In the genomic region with DNA sequence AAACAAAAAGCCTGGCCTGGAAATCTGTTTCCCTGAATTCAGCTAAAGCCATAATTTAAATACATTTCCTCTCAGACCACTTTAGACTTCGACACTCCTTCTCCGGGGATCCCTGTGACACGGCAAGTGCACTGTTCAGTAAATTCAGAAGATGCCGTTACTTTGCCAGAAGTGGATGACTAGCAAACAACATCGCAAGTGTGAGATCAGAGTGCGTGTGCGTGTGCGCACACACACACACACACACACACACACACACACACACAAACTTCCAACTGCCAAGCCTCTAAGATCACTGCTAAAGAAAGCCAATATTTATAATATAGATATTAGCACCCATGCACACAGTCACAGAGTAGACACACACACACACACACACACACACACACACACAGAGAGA, we compare ENCODE assay signal across 11 mouse cellular contexts. TPM values are rescaled to one million over a fixed set of nuclear protein-coding genes. Genes with fewer than 3 reads are reported as not detected.
DNase-seq lines count a peak whose midpoint lies in the region; ATAC-seq and TF ChIP-seq lines count a peak whose summit lies in the region.
"Had no signal": no experiment of that assay in that cellular context is flagged by ENCODE, and none has a peak within 500 bp of the region (broad histone marks: within the 10 kb centered on the region; RNA-seq: fewer than 3 reads in every experiment).

No protein-coding gene starts in this region.

- intact Hi-C loops in heart, postnatal 25 days (cut with DNase I): no loop called here

- H3K4me3 ChIP-seq in heart, embryonic 13.5 days: peak overlapping the region; percentile 34; the same call in 1 of the 2 replicates
- H3K4me3 ChIP-seq in thymus, adult 2 months (ENCODE audit: control insufficient read depth, insufficient read depth, low read length): peak overlapping the region; percentile 10
- H3K4me3 ChIP-seq in intestine, postnatal 0 days (ENCODE audit: low read depth, low read length): peak overlapping the region; percentile 27; the same call in 1 of the 2 replicates
- H3K4me3 ChIP-seq in stomach, postnatal 0 days (ENCODE audit: low read depth, low read length): peak overlapping the region; percentile 27

- TF ChIP-seq CTCF in thymus, adult 2 months (IDR thresholded peaks at IDR 0.05; ENCODE audit: borderline replicate concordance, control insufficient read depth, extremely low read depth, insufficient read depth, low read length, poor library complexity): no peak
- no peak for TF ChIP-seq CTCF in intestine, postnatal 0 days (IDR thresholded peaks at IDR 0.05; ENCODE audit: low read depth)
- TF ChIP-seq CTCF in stomach, postnatal 0 days (IDR thresholded peaks at IDR 0.05; ENCODE audit: low read depth): no peak

- H3K9me3 ChIP-seq in heart, embryonic 13.5 days: no peaks in the 10 kb centered on the region
- H3K9me3 ChIP-seq in intestine, postnatal 0 days (ENCODE audit: control insufficient read depth): no peaks in the 10 kb centered on the region
- no peaks in the 10 kb centered on the region for H3K9me3 ChIP-seq in stomach, postnatal 0 days (ENCODE audit: control insufficient read depth, low read length)

- ATAC-seq in heart, embryonic 13.5 days (ENCODE audit: extremely low read depth, insufficient number of reproducible peaks, low FRiP score, low TSS enrichment): no peak
- ATAC-seq in intestine, postnatal 0 days: no peak
- no peak; the same call in 1 of the 2 replicates for ATAC-seq in stomach, postnatal 0 days (ENCODE audit: low FRiP score, low TSS enrichment)
- ATAC-seq in cerebellum, adult (ENCODE audit: insufficient number of reproducible peaks, low FRiP score, low TSS enrichment): no peak

- TF ChIP-seq EP300 in stomach, postnatal 0 days (optimal IDR thresholded peaks at IDR 0.05): no peak

- TF ChIP-seq POLR2A in thymus, adult 2 months (IDR thresholded peaks at IDR 0.05; ENCODE audit: control insufficient read depth, extremely low read depth, insufficient read depth, low read length, poor library complexity): no peak

- no peaks in the 10 kb centered on the region for H3K27me3 ChIP-seq in heart, embryonic 13.5 days (replicated peaks)
- H3K27me3 ChIP-seq in thymus, adult 2 months (ENCODE audit: control insufficient read depth, insufficient read depth, low read length): no peaks in the 10 kb centered on the region
- no peaks in the 10 kb centered on the region; the same call in 1 of the 2 replicates for H3K27me3 ChIP-seq in intestine, postnatal 0 days (replicated peaks; ENCODE audit: control insufficient read depth, insufficient read depth, low read length)
- H3K27me3 ChIP-seq in stomach, postnatal 0 days (ENCODE audit: control insufficient read depth, insufficient read depth, low read length): no peaks in the 10 kb centered on the region

- H3K9ac ChIP-seq in heart, embryonic 13.5 days: peak overlapping the region; percentile 66
- H3K9ac ChIP-seq in intestine, postnatal 0 days (ENCODE audit: low read depth, low read length): no peak overlapping the region
- H3K9ac ChIP-seq in stomach, postnatal 0 days (ENCODE audit: low read length): no peak overlapping the region

- DNase-seq in heart, postnatal 25 days (ENCODE audit: low spot score): no peak
- no peak for DNase-seq in thymus, adult 2 months
- no peak for DNase-seq in thymus, postnatal 14 days
- DNase-seq in stomach, postnatal 0 days (ENCODE audit: low spot score): peak; percentile 25
- no peak for DNase-seq in adrenal gland, adult 18-20 months (ENCODE audit: low spot score in 2 of 2)

- 59% methylated on average over 8 of the region's 8 CpGs for WGBS in heart, embryonic 13.5 days
- WGBS in thymus, adult 2 months: 17% methylated on average over 8 of the region's 8 CpGs
- WGBS in intestine, postnatal 0 days: 55% methylated on average over 8 of the region's 8 CpGs
- WGBS in stomach, postnatal 0 days: 44% methylated on average over 8 of the region's 8 CpGs

- peaks cover 44% of the 10 kb centered on the region for H3K4me1 ChIP-seq in heart, embryonic 13.5 days
- peaks cover 20% of the 10 kb centered on the region for H3K4me1 ChIP-seq in thymus, adult 2 months (replicated peaks; ENCODE audit: control insufficient read depth, insufficient read depth, low read length)
- H3K4me1 ChIP-seq in intestine, postnatal 0 days (replicated peaks; ENCODE audit: control insufficient read depth, insufficient read depth, low read length): peaks cover 3% of the 10 kb centered on the region; the same call in 1 of the 2 replicates
- peaks cover 2% of the 10 kb centered on the region; the same call in 1 of the 2 replicates for H3K4me1 ChIP-seq in stomach, postnatal 0 days (replicated peaks; ENCODE audit: control insufficient read depth, insufficient read depth)

- peak overlapping the region; percentile 68; the same call in 1 of the 2 replicates for H3K27ac ChIP-seq in heart, embryonic 13.5 days (replicated peaks)
- H3K27ac ChIP-seq in thymus, adult 2 months (ENCODE audit: control insufficient read depth, insufficient read depth, low read length): no peak overlapping the region
- no peak overlapping the region for H3K27ac ChIP-seq in intestine, postnatal 0 days (ENCODE audit: low read depth, low read length)
- H3K27ac ChIP-seq in stomach, postnatal 0 days (replicated peaks): no peak overlapping the region

- H3K4me2 ChIP-seq in heart, embryonic 13.5 days: peak overlapping the region; percentile 61
- H3K4me2 ChIP-seq in intestine, postnatal 0 days (replicated peaks; ENCODE audit: low read depth): peak overlapping the region; percentile 65
- H3K4me2 ChIP-seq in stomach, postnatal 0 days (replicated peaks; ENCODE audit: low read depth): peak overlapping the region; percentile 67

- no peaks in the 10 kb centered on the region for H3K36me3 ChIP-seq in heart, embryonic 13.5 days
- no peaks in the 10 kb centered on the region for H3K36me3 ChIP-seq in thymus, adult 2 months (ENCODE audit: control insufficient read depth, insufficient read depth, low read length)
- H3K36me3 ChIP-seq in intestine, postnatal 0 days (ENCODE audit: control insufficient read depth, insufficient read depth): no peaks in the 10 kb centered on the region
- H3K36me3 ChIP-seq in stomach, postnatal 0 days (ENCODE audit: control insufficient read depth, insufficient read depth, low read length): no peaks in the 10 kb centered on the region

RNA-seq across cellular contexts. Expression of gene Samd13, which starts 3.7 kb away (rescaled TPM):
- polyA plus RNA-seq in heart, embryonic 13.5 days (2015; fragmentation: Nextera tagmentation; extraction: Ambion mirVana): 2.3 and 2.8 TPM in 2 replicates
- total RNA-seq in heart, postnatal 25 days (2021): 1 to 10 TPM; 2.5 to 2.9 TPM
- polyA plus RNA-seq in thymus, adult 2 months (2012; rRNA removed): 0.60 TPM in 1 of 2 replicates, not detected in the other
- 0.07 and 0.14 TPM in 2 replicates for polyA plus RNA-seq in intestine, postnatal 0 days (2015; fragmentation: Nextera tagmentation; extraction: Ambion mirVana)
- 0.45 and 0.64 TPM in 2 replicates for polyA plus RNA-seq in stomach, postnatal 0 days (2015; fragmentation: Nextera tagmentation; extraction: Ambion mirVana)
- total RNA-seq in adrenal gland, adult 18-20 months (2021): under 1 TPM in 1 of 2 experiments, not detected in 1; 0.58 TPM

RNA-seq across cellular contexts. Expression of gene 4930503B20Rik, which starts 30.6 kb away (rescaled TPM):
- not detected in 2 replicates for polyA plus RNA-seq in heart, embryonic 13.5 days (2015; fragmentation: Nextera tagmentation; extraction: Ambion mirVana)
- total RNA-seq in heart, postnatal 25 days (2021): not detected
- 0.05 TPM in 1 of 2 replicates, not detected in the other for polyA plus RNA-seq in thymus, adult 2 months (2012; rRNA removed)
- not detected in 2 replicates for polyA plus RNA-seq in intestine, postnatal 0 days (2015; fragmentation: Nextera tagmentation; extraction: Ambion mirVana)
- polyA plus RNA-seq in stomach, postnatal 0 days (2015; fragmentation: Nextera tagmentation; extraction: Ambion mirVana): not detected in 2 replicates
- total RNA-seq in adrenal gland, adult 18-20 months (2021): not detected
- total RNA-seq: ES-E14; heart, adult 18-20 months had no signal
- polyA plus RNA-seq: liver, embryonic 16.5 days had no signal
